Mouse (Mus musculus): Measurements from ENCODE around the gene Lgsn.

The Lgsn gene

GRCm38 (mm10) chr1:31214831-31215230 lies 38.6 kb downstream of the Lgsn start:
- no peak for DNase-seq (ENCODE audit: low read depth, low spot score)

- DNase-seq (ENCODE audit: low read depth, low spot score), result peak; percentile 23
Measured at GRCm38 (mm10) chr1:31220599-31221250, 44.5 kb downstream of the Lgsn start.

GRCm38 (mm10) chr1:31222564-31222963 lies 46.4 kb downstream of the Lgsn start, which contains the start of the genes 4931428L18Rik and Pih1d3:
Gene 4931428L18Rik (minus strand): TSS chr1:31222684.
Gene Pih1d3 (plus strand): TSS chr1:31222838.
- no peak for DNase-seq (ENCODE audit: low read depth, low spot score)

- no peak for DNase-seq (ENCODE audit: low read depth, low spot score)
Measured at GRCm38 (mm10) chr1:31233319-31234036, 57.3 kb downstream of the Lgsn start.
